Mouse (Mus musculus) splenic B cell, adult 2 months (primary cell): ENCODE data around the gene Ccdc184.

Source experiments
- DNase-seq: peaks from one replicate; pipeline ENCODE4 v3.0.0-alpha.2; 2011; ENCODE audit warnings: low read depth, low spot score
- H3K27me3 ChIP-seq: 2 replicates; pipeline ENCODE4 v1.6.1; 2012; ENCODE audit warnings: mild to moderate bottlenecking, low read length, moderate library complexity, mixed read lengths; ENCODE audit not compliant: control insufficient read depth, poor library complexity, insufficient read depth, severe bottlenecking
- H3K36me3 ChIP-seq: 2 replicates; pipeline ENCODE4 v1.6.1; 2012; ENCODE audit warnings: mild to moderate bottlenecking, low read length, moderate library complexity, mixed read lengths; ENCODE audit not compliant: control insufficient read depth, poor library complexity, insufficient read depth, severe bottlenecking

Ccdc184 gene

GRCm38 (mm10) chr15:98145559-98146181, 21.3 kb upstream of the Ccdc184 start:
- peak; percentile 94 for DNase-seq
- Histone ChIP-seq H3K27me3 (no peaks in the 10 kb centered on the region), H3K36me3 (peaks cover 2% of the 10 kb centered on the region; the same call in 1 of the 2 replicates)

DNA sequence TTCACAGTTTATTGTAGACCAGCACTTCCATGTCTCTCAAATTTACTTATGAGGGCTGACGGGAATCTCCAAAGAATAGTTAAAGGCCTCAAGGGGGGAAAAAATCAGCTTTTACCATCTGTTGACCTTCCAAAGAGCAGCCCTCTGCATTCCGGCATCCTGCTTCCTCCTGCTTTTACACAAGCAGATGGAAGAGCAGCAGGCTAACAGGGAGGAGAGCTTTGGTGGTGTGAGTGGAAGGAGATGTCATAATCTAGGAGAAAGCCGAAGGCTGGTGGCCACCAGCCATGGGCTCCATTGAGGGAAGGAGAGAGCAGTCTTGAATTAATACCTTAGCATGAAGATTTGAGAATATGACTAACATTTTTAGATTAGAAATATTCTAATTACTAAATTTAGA, 18.6 kb upstream of the Ccdc184 start:
- H3K27me3 ChIP-seq: no peaks in the 10 kb centered on the region
- no peaks in the 10 kb centered on the region for H3K36me3 ChIP-seq
- DNase-seq: no peak

- 0 out of 2 replicates have a peak, but pooled peaks cover 1% of the 10 kb centered on the region for H3K27me3 ChIP-seq
- H3K36me3 ChIP-seq: no peaks in the 10 kb centered on the region
- no peak for DNase-seq
These were observed 17.8 kb upstream of the Ccdc184 start for GRCm38 (mm10) chr15:98149166-98149602.

DNA sequence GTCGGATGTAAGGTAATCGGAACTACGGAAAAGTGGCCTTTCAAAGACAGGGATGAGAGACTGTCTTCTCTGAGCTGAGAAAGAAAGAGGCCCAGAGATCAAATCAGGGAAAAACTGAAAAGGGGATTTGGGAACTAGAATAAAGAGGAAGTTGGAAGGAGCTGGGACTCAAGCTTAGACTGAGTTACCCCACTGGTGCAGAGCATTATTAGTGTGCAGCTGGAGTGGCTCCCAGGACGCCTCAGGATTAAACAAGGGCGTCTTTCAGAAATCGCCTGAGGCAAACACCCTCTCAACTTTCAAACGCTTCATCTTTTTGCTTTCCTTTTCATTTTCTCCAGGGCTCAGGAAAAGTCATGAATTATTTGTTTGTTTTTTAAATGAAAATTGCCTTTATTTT, 14.0 kb upstream of the Ccdc184 start:
- H3K27me3 ChIP-seq: 0 out of 2 replicates have a peak, but pooled peaks cover 2% of the 10 kb centered on the region
- no peak for DNase-seq
- no peaks in the 10 kb centered on the region for H3K36me3 ChIP-seq

DNA sequence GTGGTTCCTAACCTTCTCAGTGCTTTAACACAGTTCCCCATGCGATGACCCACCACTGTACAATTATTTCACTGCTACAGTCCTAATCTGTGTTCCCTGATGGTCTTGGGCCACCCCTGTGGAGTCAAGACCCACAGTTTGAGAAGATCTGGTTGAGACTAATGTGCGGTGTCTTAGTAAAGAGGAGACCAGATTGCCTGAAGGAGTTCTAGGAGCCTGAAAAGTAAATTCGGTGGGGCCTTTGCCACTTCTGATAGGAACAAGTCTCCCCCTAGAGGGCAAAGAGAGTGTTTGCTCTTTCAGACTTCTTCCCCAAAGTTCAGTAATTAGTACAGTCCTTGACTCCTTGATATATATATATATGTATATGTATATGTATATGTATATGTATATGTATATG, 13.3 kb upstream of the Ccdc184 start:
- DNase-seq: peak; percentile 71
- no peaks in the 10 kb centered on the region for H3K36me3 ChIP-seq
- H3K27me3 ChIP-seq: 0 out of 2 replicates have a peak, but pooled peaks cover 2% of the 10 kb centered on the region

GRCm38 (mm10) chr15:98154146-98154545, 12.8 kb upstream of the Ccdc184 start:
- Histone ChIP-seq H3K36me3 (no peaks in the 10 kb centered on the region), H3K27me3 (0 out of 2 replicates have a peak, but pooled peaks cover 2% of the 10 kb centered on the region)
- DNase-seq: no peak

DNA sequence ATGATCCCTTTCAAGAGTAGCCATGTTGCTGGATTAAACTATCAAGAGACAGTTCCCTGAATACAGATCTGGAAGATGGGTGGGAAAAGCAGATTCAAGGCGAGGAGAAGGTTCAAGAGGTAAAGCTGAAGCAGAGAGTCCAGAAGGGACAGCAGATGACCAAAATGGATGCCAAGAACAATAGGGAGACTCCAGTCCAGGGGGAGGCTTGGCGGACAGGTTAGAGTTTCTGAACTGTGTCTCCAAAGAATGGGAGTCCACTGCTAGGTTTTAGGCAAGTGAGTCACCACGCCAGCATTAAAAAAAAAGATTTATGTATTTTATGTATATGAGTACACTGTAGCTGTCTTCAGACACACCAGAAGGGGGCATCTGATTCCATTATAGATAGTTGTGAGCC, 12.3 kb upstream of the Ccdc184 start:
- no peak for DNase-seq
- 0 out of 2 replicates have a peak, but pooled peaks cover 2% of the 10 kb centered on the region for H3K27me3 ChIP-seq
- H3K36me3 ChIP-seq: no peaks in the 10 kb centered on the region

- Histone ChIP-seq H3K27me3 (0 out of 2 replicates have a peak, but pooled peaks cover 2% of the 10 kb centered on the region), H3K36me3 (no peaks in the 10 kb centered on the region)
- no peak for DNase-seq
These were observed 11.7 kb upstream of the Ccdc184 start for GRCm38 (mm10) chr15:98155272-98155671.

DNA sequence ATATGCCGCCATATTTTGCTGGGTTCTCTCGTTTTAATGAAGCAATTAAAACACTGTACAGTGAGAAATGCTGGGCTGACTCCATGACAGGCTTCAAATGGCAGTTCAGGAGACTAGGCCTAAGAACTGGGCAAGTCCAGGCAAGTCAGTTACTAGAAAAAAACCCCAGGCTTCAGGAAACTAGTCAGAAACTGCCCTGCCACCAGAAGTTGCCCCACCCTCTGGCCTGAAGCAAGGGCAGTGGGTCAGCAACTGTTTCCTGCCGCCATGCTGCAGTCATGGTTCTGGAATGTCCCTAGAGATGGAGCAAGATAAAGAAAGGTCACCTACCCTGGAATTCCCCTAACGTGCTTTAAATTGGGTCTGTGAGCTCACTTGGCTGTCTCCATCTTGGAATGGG, 11.0 kb upstream of the Ccdc184 start:
- no peak for DNase-seq
- Histone ChIP-seq H3K36me3 (no peaks in the 10 kb centered on the region), H3K27me3 (0 out of 2 replicates have a peak, but pooled peaks cover 2% of the 10 kb centered on the region)

GRCm38 (mm10) chr15:98157253-98157652, 9.7 kb upstream of the Ccdc184 start:
- Histone ChIP-seq H3K27me3 (0 out of 2 replicates have a peak, but pooled peaks cover 2% of the 10 kb centered on the region), H3K36me3 (no peaks in the 10 kb centered on the region)
- no peak for DNase-seq

GRCm38 (mm10) chr15:98161026-98161805, 5.7 kb upstream of the Ccdc184 start:
- no peak for DNase-seq

GRCm38 (mm10) chr15:98162561-98162960, 4.4 kb upstream of the Ccdc184 start:
- 0 out of 2 replicates have a peak, but pooled peaks cover 2% of the 10 kb centered on the region for H3K27me3 ChIP-seq
- no peaks in the 10 kb centered on the region for H3K36me3 ChIP-seq
- DNase-seq: no peak

More at GRCm38 (mm10) chr15:98161026-98161805, 5.7 kb upstream of the Ccdc184 start:
- Histone ChIP-seq H3K36me3 (no peaks in the 10 kb centered on the region), H3K27me3 (no peaks in the 10 kb centered on the region)

DNA sequence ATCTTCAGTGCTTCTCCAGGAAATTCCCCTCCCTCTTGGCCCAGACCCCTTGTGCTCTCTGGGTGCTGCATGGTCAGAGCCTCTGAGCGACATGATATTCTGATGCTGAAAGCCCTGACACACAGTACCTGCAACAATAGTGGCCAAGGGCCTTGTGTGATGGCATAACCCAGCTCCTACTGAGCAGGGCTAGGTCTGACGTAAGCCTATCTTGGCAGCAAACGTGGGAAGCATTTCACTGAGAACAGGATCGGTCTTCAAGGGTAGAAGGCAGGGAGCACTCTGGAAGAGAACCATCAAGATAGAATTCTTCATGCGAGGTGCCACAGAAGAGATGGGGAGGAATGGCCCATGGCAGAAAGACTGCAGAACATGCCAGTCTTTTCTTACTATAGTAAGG, 1.4 kb upstream of the Ccdc184 start, which contains the start of gene Asb8:
Gene Asb8 (minus strand): TSS at position 101 of the 400 bp plus-strand sequence.
- Histone ChIP-seq H3K36me3 (no peaks in the 10 kb centered on the region), H3K27me3 (peaks cover 5% of the 10 kb centered on the region; the same call in 1 of the 2 replicates)
- DNase-seq: no peak

DNA sequence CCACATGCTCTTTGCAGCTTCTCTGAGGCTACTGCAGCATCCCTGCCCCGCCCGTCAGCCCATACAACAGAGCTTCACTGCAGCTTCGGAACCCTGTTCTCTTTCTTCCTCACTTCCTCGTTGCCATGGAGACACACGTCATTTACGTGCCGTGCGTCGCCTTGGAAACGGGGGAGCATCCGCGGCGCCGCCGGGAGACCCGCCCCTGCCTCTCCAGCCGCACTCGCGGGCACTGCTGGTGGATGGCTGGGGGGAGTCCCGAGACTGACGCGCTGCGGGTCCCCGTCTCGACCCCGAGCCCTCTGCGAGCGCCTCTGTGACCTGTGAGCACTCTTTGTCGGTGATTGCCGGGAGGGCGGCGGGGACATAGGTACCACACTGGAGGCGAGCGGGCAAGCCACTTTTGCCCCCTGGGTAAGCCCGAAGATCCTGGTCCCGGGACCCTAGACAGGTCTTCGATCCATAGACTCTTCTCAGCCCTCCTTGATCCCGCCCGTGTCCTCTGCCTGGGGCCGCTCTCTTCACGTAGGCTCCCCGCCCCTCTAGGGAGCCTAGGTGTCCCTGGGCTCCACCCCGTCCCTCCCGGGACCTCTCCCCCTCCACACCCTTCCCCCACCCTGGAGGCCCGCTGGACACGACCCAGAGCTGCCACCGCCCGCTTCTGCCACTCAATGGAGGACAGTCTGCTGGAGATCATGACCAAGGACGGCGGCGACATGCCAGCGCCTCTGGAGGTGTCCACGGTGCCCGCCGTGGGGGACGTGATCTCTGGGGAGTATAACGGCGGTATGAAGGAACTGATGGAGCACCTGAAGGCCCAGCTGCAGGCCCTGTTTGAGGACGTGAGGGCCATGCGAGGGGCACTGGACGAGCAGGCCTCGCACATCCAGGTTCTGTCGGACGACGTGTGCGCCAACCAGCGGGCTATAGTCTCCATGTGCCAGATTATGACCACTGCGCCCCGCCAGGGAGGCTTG, 975 bp downstream of the Ccdc184 start:
- peaks cover 5% of the 10 kb centered on the region; the same call in 1 of the 2 replicates for H3K27me3 ChIP-seq
- H3K36me3 ChIP-seq: no peaks in the 10 kb centered on the region
- peak; percentile 87 for DNase-seq
